Mouse (Mus musculus): Measurements from ENCODE around the gene Cnpy3. TPM values are rescaled to one million over a fixed set of nuclear protein-coding genes. Genes with fewer than 3 reads are reported as not detected.

The Cnpy3 gene
- polyA plus RNA-seq (2017; shearing (Covaris generic)): 48.9 TPM

DNA sequence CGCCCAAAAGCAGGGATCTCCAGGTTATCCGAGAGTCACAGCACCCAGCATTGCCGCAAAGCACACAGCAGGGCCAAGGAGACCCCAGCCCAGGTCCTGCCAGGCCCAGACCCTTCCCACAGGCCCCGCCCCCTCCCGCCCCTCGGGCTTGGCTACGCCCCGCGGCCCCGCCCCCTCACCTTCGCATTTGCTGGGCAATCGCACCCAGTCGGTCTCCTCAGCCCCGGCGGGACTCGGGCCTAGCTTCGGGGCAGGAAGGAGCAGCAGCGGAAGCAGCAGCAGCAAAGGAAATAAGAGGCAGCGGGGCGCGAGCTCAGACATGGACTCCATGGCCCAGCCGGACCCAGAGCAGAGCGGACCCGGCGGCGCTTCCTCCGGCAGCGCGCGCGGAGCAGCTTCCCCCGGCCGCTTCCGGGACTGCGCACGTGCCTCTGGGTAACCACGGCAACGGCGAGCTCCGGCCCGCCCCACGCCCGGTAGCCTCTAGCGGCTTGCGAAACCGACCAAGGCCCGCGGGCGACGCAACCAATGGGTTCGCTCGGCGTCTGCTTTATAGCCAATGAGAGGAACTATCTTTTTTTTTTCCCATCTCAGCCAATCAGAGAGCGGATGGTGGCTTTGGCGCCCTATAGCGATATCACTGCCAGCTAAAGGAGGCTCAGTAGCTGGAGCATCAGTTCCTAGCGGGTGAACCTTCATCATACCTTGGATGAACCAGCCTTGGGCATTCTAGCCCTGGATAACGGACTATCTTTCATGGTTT lies at the start of gene Cnpy3:
Gene Cnpy3, minus strand, starts transcription at position 421 of the 763 bp plus-strand sequence.

DNA sequence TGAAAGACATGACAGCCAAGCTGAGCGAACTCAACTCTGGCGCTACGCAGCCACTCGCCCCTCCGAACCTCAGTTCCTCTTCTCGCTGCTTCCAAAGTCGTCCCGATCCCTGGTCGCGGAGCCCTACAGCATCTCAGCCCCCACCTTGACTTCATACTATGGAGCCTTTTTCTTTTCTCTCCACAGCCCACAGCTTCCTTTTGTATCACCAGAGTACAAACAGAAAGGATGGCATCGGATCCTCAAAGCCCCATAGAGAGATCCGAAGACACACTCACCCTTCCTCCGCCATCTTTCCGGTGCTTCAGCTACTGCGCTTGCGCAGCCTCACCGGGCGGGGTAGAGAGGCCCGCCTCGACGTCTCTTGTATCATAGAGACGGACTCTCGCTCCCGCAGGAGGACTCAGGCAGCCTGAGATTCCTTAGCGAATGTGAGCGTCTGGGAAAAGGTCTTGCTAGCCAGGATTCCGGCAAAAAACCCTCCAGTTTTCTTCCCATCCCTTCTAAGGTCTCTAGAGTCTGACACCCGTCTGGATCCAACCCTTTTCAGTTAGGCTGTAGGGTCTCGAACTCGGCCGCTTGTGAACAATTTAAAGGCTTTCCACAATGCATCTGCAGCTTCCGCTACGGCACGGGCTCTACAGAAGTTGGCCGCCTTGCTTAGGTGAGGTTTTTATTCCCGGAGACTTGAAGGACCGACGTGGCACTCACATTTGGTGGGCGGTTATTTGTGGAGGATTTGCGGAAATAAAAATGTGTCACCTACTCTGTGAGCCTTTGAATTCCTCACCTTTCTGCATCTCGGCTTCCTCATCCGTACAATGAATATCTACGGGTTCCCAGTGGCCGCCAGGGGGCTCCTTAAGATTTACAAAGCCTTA lies 30.6 kb upstream of the Cnpy3 start, which contains the start of gene Rpl7l1:
Gene Rpl7l1, minus strand, starts transcription at position 332 of the 881 bp plus-strand sequence.

DNA sequence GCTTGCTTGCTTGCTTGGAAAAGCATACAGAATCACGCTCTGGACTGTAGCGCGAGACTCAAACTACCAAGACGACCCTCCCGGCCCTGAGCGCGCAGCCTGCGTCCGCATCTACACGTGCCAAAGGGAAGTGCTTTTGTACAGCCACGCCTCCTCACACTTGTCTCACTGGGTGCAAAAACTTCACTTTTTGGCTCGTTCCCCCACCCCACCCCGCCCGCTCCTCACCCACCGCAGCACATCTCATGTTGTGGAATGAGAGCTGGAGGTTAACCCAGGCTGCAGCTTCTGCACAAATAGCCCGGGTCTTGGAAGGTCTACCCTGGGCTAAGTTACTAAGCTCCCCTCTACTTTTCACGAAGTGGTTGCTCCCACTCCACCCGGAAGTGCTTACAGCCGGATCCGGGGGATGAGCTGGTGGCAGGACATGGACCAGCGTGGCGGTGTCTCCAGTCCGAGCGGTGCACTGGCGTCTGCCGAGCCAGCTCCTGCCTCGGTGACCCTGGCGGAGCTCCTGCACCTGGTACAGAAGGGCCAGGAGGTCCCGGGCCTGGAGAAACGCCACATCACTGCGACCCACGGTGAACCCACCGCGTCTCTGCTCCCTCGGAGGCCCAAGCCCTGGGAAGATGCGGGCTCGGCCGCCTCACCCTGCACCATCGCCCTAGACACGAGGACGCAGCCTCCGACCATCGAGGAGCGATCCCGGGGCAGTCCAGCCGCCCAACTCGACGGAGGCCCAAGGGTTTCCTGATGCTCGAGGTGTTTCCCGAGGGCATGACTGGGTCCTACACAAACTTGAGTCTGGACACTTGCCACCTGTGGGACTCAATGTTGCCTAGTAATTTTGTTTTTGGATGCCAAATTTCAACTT lies 20.6 kb upstream of the Cnpy3 start, which contains the start of gene 2310039H08Rik:
Gene 2310039H08Rik, plus strand, starts transcription at position 232 of the 874 bp plus-strand sequence.

DNA sequence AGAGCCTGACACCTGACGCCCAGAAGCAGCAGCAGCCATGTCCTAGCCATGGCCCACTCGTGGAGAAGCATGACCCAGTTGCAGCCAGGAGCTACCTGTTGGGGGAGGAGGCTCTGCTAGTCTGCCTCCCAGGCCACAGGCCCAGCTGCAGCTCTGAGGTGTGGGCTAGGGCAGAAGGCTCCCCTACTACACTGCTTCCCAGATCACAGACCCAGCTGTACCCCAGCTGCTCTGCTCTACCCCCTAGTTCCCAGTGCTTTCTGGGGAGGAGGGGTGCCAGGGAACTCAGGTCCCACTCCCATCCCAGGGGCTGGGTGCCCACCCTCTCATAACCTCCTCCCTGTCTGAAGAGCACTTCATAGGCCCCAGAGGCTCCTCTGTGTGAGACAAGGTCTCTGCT lies 11.5 kb upstream of the Cnpy3 start, which contains the start of gene Ptcra:
Gene Ptcra, minus strand, starts transcription at position 169 of the 400 bp plus-strand sequence.

DNA sequence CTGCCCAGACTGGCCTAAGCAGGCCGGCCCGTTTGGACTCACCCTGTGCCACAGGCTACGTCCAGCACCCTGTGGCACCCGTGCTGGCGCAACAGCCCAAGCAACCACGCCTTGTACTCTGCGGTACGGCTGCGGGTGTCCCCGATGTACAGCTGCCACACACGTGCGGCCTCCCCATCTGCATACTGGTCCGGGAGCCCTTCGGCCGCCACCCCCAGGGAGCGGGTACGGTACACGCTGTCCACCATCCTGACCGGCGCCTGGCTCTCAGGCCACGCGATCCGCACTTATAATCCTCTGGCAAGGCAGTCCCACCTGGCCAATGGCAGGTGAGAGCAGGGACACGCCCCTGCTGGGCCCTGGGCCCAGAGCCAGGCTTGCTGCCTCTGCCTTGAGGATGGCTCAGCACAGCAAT lies 23.1 kb downstream of the Cnpy3 start, which contains the start of gene Gnmt:
Gene Gnmt, minus strand, starts transcription at position 265 of the 415 bp plus-strand sequence.

GRCm38 (mm10) chr17:46710959-46711597 lies 40.9 kb downstream of the Cnpy3 start, which contains the start of gene Pex6:
Gene Pex6 (plus strand): TSS chr17:46711463.

DNA sequence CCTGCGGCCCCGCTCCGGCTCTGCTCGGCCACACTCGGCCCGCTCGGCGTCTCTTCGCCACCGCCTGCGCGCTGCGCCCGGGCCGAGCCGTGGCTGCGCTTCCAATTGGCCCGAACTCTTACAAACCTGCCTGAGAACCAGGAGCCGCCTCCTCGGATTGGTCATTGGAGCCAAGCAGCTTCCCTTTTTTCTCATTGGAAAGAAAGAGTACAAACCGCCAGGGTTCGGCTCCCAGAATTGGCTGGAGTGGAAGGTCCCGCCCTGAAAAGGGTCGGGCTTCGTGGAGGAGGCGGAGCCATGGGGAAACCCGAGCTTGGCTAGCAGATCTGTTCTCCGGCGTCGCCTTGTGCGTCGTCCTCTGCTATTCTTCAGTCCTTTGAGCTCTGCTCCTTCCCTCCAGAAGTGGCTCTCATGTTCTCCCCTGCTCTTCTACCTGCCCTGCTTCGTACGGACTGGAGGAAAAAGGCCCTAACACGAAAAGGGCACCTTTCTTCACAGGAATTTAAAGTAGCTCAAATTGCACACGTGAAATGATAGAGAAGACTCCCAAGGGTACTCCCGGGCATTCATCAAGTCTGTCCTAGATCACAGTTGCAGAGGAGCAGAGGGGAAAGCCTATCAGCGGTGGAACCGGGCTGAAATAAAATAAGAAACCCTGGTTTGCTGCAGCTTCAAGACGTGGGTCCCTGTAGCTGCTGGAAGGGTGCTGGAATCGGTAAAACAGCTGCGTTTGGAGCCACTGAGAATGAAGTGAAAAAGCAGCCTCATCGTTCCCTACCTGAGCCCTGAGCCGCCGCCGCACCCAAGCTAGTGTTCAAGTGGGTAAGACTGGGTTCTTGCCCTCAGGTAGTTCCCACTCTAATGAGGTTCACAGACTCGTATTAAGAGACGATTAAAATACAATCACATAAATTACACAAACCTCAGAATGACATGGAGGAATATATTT lies 46.9 kb downstream of the Cnpy3 start, which contains the start of gene Ppp2r5d:
Gene Ppp2r5d, minus strand, starts transcription at position 225 of the 949 bp plus-strand sequence.

Other genes with a start within 250 kb of the Cnpy3 start
- gene Cul9, start 205.8 kb downstream of the Cnpy3 start, polyA plus RNA-seq (2017; shearing (Covaris generic)): 6.6 TPM
- 33.2 TPM for gene Srf, start 196.0 kb downstream of the Cnpy3 start, polyA plus RNA-seq (2017; shearing (Covaris generic))
- gene Ptk7, start 122.7 kb downstream of the Cnpy3 start, polyA plus RNA-seq (2017; shearing (Covaris generic)): not detected
- gene Klc4, start 106.2 kb downstream of the Cnpy3 start, polyA plus RNA-seq (2017; shearing (Covaris generic)): 15.9 TPM
- gene Mrpl2, start 106.0 kb downstream of the Cnpy3 start, polyA plus RNA-seq (2017; shearing (Covaris generic)): 31.6 TPM
- 2.1 TPM for gene Cul7, start 101.9 kb downstream of the Cnpy3 start, polyA plus RNA-seq (2017; shearing (Covaris generic))
- gene Rrp36, start 77.9 kb downstream of the Cnpy3 start, polyA plus RNA-seq (2017; shearing (Covaris generic)): 31.0 TPM
- 74.9 TPM for gene Mea1, start 73.4 kb downstream of the Cnpy3 start, polyA plus RNA-seq (2017; shearing (Covaris generic))
- 80.9 TPM for gene Klhdc3, start 71.3 kb downstream of the Cnpy3 start, polyA plus RNA-seq (2017; shearing (Covaris generic))
- 49.1 TPM for gene Ppp2r5d, start 47.1 kb downstream of the Cnpy3 start, polyA plus RNA-seq (2017; shearing (Covaris generic))
- gene Pex6, start 40.8 kb downstream of the Cnpy3 start, polyA plus RNA-seq (2017; shearing (Covaris generic)): 27.7 TPM
- not detected for gene Gnmt, start 23.0 kb downstream of the Cnpy3 start, polyA plus RNA-seq (2017; shearing (Covaris generic))
- gene Ptcra, start 11.5 kb upstream of the Cnpy3 start, polyA plus RNA-seq (2017; shearing (Covaris generic)): not detected
- 19.9 TPM for gene 2310039H08Rik, start 20.4 kb upstream of the Cnpy3 start, polyA plus RNA-seq (2017; shearing (Covaris generic))
- 68.0 TPM for gene Rpl7l1, start 30.5 kb upstream of the Cnpy3 start, polyA plus RNA-seq (2017; shearing (Covaris generic))
- 23.4 TPM for gene Bicral, start 106.3 kb upstream of the Cnpy3 start, polyA plus RNA-seq (2017; shearing (Covaris generic))
- gene Tbcc, start 138.5 kb upstream of the Cnpy3 start, polyA plus RNA-seq (2017; shearing (Covaris generic)): 21.7 TPM
- not detected for gene Prph2, start 158.2 kb upstream of the Cnpy3 start, polyA plus RNA-seq (2017; shearing (Covaris generic))

Data from effector memory CD4-positive, alpha-beta T cell, adult 5 months (primary cell).